Mouse (Mus musculus) heart, embryonic 10.5 days (tissue): ENCODE results near the gene Serpina1e. TPM values are rescaled to one million over a fixed set of nuclear protein-coding genes. Genes with fewer than 3 reads are reported as not detected.

Source experiments
- DNase-seq: peaks from one replicate; pipeline ENCODE4 v3.0.0-alpha.2; 2017; ENCODE audit warnings: low spot score
- H3K27ac ChIP-seq: fragments of 300-500 bp; sonication (generic); 2 replicates; pipeline ENCODE4 v1.5.1; 2016; ENCODE audit warnings: mild to moderate bottlenecking
- H3K27me3 ChIP-seq: fragments of 300-500 bp; sonication (generic); 2 replicates; pipeline ENCODE4 v1.6.1; 2016; ENCODE audit warnings: mild to moderate bottlenecking; ENCODE audit not compliant: poor library complexity, insufficient read depth, severe bottlenecking
- H3K36me3 ChIP-seq: fragments of 300-500 bp; sonication (generic); 2 replicates; pipeline ENCODE4 v1.6.1; 2016; ENCODE audit warnings: mild to moderate bottlenecking, moderate library complexity
- H3K4me1 ChIP-seq: fragments of 300-500 bp; sonication (generic); 2 replicates; pipeline ENCODE4 v1.6.1; 2016; ENCODE audit warnings: mild to moderate bottlenecking
- H3K4me3 ChIP-seq: fragments of 300-500 bp; sonication (generic); 2 replicates; pipeline ENCODE4 v1.5.1; 2016; ENCODE audit warnings: mild to moderate bottlenecking, moderate library complexity
- H3K9me3 ChIP-seq: fragments of 300-500 bp; sonication (generic); 2 replicates; pipeline ENCODE4 v1.6.1; 2016; ENCODE audit warnings: mild to moderate bottlenecking, moderate library complexity
- WGBS: fragments of 180-500 bp; shearing (Covaris S2); methylation state at CpG from one replicate; pipeline ENCODE4 v1.1.7; 2016; 5-methylcytosine and 5-hydroxymethylcytosine counted together
- polyA plus RNA-seq: library from polyadenylated mRNA; unstranded; fragments of >200 nt; fragmentation: Nextera tagmentation; extraction: Ambion mirVana; gene quantifications from 2 replicates; pipeline ENCODE4 v1.2.1, GENCODE M21; 2016

The Serpina1e gene
- polyA plus RNA-seq, result 0.25 and 6.2 TPM in 2 replicates

DNA sequence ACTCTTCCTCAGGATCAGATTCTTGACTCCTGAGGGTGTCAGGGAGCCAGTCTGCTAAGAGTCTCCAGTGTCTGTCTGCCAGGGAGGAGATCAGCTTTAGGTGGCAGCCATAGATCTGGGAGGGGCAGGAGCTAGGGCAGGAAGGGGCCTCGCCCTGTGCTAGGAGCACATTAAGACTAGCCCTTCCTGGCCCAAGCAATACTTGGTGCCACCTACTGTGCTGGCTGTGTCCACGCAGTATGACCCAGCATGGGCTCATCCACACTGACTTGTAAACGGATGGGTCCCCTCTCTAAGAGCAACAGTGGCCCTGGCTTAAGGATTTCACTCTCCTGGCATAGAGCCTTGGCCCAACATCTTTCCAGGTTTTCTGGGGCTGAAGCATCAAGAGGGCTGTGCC, at the start of gene Serpina1e:
Gene Serpina1e (minus strand): TSS at position 178 of the 400 bp plus-strand sequence.
- Histone ChIP-seq H3K36me3 (no peaks in the 10 kb centered on the region), H3K27ac (no peak within 1 kb of the TSS), H3K4me1 (no peaks in the 10 kb centered on the region), H3K9me3 (0 out of 2 replicates have a peak, but pooled peaks cover 8% of the 10 kb centered on the region), H3K4me3 (no peak within 1 kb of the TSS), H3K27me3 (no peaks in the 10 kb centered on the region)
- 68% methylated on average over 3 of the region's 3 CpGs for WGBS
- DNase-seq, result no peak

DNA sequence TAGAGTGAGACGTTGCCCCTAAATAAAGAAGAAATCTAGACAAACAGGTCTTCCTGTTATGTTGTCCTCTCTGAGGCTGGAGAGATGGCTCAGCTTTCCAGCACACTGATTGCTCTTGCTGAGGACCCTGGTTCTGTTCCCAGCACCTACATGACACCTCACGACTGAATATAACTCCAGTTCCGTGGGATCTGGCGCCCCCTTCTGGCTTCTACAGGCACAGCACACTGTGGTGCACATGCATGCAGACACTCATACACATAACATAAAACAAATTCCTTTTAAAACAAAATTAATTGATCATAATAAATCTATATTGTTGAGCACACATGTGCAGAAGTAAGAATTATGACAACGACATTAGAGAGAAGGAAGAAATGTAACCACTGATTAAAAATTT, 45.9 kb upstream of the Serpina1e start:
- WGBS, result 76% methylated on average over 5 of the region's 5 CpGs
- no peaks in the 10 kb centered on the region for H3K4me1 ChIP-seq
- DNase-seq, result no peak
- H3K27ac ChIP-seq, result no peak overlapping the region
- H3K36me3 ChIP-seq, result no peaks in the 10 kb centered on the region
- H3K9me3 ChIP-seq, result no peaks in the 10 kb centered on the region; the same call in 1 of the 2 replicates
- H3K27me3 ChIP-seq, result no peaks in the 10 kb centered on the region; the same call in 1 of the 2 replicates
- no peak overlapping the region for H3K4me3 ChIP-seq

DNA sequence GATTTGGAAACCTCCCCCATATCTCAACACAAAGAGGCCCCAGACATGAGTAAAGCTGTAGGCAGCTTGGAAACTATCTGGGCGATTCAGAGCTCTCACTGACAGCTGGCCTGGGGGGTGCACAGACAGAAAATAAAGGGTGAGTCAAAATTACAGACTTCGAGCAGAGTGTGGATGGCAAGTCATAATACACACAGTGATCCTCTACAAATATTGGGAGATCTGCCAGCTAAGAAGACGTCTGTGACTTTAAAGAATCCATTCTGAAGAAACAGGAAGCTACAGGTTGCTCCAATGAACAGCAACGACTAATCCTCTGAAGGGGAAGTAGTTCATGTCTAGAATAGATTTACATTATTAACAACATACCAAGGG, 44.5 kb upstream of the Serpina1e start:
- H3K9me3 ChIP-seq, result no peaks in the 10 kb centered on the region; the same call in 1 of the 2 replicates
- H3K4me1 ChIP-seq, result no peaks in the 10 kb centered on the region
- no peaks in the 10 kb centered on the region; the same call in 1 of the 2 replicates for H3K27me3 ChIP-seq
- 49% methylated on average over 4 of the region's 4 CpGs for WGBS
- H3K36me3 ChIP-seq, result no peaks in the 10 kb centered on the region
- no peak for DNase-seq
- H3K4me3 ChIP-seq, result no peak overlapping the region
- no peak overlapping the region for H3K27ac ChIP-seq

DNA sequence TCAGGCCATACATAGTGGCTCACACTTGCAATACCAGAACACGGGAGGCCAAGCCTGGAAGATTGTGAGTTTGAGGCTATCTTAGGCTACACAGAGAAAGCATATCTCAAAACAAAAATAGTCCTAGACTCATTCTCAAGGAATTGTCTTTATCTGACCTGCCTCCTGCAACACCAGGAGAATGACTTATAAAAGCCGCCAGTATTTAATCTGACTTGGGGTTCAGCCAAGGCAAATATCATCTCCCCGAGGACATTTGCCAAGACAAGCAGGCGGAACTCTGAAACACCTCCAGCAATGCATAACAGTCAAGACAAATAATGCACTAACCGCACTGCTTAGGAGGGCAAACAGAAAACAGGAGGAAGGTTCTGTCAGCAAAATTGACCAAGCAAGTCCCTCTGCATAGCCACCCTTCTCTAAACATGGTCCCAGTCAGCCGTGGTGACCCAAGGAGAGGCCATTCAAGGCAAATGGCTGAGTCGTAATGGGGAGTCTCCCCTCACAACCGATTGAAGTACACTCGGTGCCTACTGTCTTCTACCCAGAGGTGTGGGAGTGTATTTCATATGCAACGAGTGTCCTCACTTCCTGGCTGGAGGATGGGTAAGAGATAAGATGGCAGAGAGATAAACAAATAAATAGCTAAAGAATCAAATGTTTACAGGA, 43.9 kb upstream of the Serpina1e start:
- Histone ChIP-seq H3K27ac (no peak overlapping the region), H3K36me3 (no peaks in the 10 kb centered on the region), H3K4me3 (no peak overlapping the region), H3K4me1 (no peaks in the 10 kb centered on the region), H3K27me3 (no peaks in the 10 kb centered on the region), H3K9me3 (no peaks in the 10 kb centered on the region; the same call in 1 of the 2 replicates)
- no peak for DNase-seq
- 56% methylated on average over 10 of the region's 10 CpGs for WGBS

DNA sequence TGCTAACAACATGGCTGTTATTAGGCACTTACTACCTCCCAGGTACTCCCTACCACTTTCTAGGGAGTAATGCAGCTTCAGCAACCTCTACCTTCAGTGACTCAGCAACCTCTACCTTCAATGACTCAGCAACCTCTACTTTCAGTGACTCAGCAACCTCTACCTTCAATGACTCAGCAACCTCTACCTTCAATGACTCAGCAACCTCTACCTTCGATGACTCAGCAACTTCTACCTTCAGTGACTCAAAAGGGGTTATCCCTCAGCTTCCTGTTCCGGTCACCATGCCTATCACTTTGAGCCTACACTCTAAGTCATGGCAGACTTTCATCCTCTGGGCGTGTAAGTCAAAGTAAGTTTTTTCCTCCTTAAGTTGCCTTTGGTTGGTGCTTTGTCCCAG, 41.8 kb upstream of the Serpina1e start:
- Histone ChIP-seq H3K4me3 (no peak overlapping the region), H3K27ac (no peak overlapping the region), H3K36me3 (no peaks in the 10 kb centered on the region), H3K4me1 (no peaks in the 10 kb centered on the region), H3K27me3 (peaks cover 10% of the 10 kb centered on the region; the same call in 1 of the 2 replicates), H3K9me3 (no peaks in the 10 kb centered on the region; the same call in 1 of the 2 replicates)
- 86% methylated on average over 3 of the region's 3 CpGs for WGBS
- DNase-seq, result no peak

- peaks cover 10% of the 10 kb centered on the region; the same call in 1 of the 2 replicates for H3K27me3 ChIP-seq
- H3K4me1 ChIP-seq, result no peaks in the 10 kb centered on the region
- 90% methylated on average over 8 of the region's 8 CpGs for WGBS
- H3K9me3 ChIP-seq, result no peaks in the 10 kb centered on the region; the same call in 1 of the 2 replicates
- DNase-seq, result no peak
- H3K36me3 ChIP-seq, result no peaks in the 10 kb centered on the region
- H3K4me3 ChIP-seq, result no peak overlapping the region
- H3K27ac ChIP-seq, result no peak overlapping the region
These were observed 40.8 kb upstream of the Serpina1e start for GRCm38 (mm10) chr12:103999611-104000010.

DNA sequence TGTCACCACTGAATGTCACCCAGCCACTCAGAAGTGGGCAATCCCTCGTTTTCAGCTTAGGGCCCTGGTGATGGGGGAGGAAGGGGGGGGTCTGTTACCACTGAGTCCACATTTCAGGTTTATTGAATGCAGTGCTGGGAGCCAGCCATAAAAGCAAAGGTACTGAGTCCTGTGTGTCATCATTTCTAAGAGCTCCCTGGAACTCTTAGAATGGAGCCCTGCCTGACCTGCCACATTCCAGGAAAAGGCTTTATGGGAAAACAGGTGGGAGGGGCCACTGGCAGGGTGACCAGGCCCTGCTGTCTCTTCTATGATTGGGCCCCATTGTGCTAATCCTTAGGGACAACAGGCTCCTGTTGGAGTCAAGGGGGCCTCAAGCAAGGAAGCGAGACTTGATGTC, 37.7 kb upstream of the Serpina1e start:
- Histone ChIP-seq H3K9me3 (no peaks in the 10 kb centered on the region), H3K27me3 (peaks cover 19% of the 10 kb centered on the region; the same call in 1 of the 2 replicates), H3K4me1 (no peaks in the 10 kb centered on the region), H3K36me3 (no peaks in the 10 kb centered on the region), H3K4me3 (no peak overlapping the region), H3K27ac (no peak overlapping the region)
- 58% methylated on average over 2 of the region's 2 CpGs for WGBS
- no peak for DNase-seq

DNA sequence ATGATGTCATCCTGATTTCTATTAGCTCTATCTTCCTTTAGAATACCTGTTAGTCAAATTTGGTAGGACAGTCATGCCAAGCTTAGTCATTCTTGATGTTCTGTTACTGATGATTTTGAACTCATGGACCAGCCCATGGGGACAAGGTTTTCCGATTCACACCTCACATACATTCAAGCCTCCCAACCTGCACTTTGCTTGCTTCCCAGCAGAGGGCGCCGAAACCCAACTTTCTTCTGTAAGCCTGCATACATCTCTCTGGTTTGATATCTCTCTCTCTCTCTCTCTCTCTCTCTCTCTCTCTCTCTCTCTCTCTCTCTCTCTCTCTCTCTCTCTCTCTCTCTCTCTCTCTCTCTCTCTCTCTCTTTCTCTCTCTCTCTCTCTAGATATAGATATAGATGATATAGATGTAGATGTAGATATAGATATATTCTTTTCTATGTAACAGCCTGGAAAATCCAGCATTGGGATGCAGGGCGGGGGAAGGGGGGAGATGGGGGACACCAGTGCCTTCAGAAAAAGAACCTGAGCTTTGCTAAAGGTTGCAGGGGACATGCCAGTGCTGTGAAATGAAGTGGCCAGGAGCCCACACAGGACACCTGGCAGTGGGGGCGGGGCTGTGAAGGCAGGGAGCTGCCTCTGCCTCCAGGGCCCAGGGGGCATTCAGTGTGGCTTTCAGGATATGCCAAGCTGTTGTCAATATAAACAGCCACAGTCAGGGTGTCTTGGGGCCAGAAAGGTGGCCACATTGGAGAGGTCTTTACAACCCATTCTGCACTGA, 36.7 kb upstream of the Serpina1e start:
- Histone ChIP-seq H3K4me1 (no peaks in the 10 kb centered on the region), H3K4me3 (no peak overlapping the region), H3K36me3 (no peaks in the 10 kb centered on the region), H3K27me3 (peaks cover 19% of the 10 kb centered on the region; the same call in 1 of the 2 replicates), H3K9me3 (no peaks in the 10 kb centered on the region), H3K27ac (no peak overlapping the region)
- WGBS, result 45% methylated on average over 5 of the region's 5 CpGs
- no peak for DNase-seq

DNA sequence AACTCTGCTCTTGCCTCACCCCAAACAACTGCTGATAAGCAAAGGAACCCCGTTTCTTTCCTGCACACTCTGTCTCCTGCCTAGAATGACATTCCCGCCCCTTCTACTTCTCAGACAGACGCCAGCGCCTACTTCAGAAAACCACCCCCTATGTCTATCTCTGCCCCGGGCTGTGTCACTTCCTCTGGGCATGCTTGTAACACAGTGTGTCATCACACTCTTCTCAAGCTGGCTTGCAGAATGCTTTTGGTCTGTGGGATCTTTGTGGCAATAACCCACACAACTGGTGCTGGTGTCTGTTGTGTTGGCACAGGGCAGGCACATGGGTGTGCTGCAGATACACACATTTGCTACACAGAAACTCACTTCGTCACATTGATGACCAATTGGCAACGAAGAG, 34.2 kb upstream of the Serpina1e start:
- Histone ChIP-seq H3K9me3 (no peaks in the 10 kb centered on the region), H3K4me1 (no peaks in the 10 kb centered on the region), H3K27ac (no peak overlapping the region), H3K36me3 (no peaks in the 10 kb centered on the region), H3K27me3 (peaks cover 27% of the 10 kb centered on the region; the same call in 1 of the 2 replicates), H3K4me3 (no peak overlapping the region)
- DNase-seq, result no peak
- 54% methylated on average over 7 of the region's 7 CpGs for WGBS

- 83% methylated on average over 6 of the region's 6 CpGs for WGBS
- H3K9me3 ChIP-seq, result no peaks in the 10 kb centered on the region
- no peaks in the 10 kb centered on the region for H3K4me1 ChIP-seq
- H3K27me3 ChIP-seq, result peaks cover 17% of the 10 kb centered on the region; the same call in 1 of the 2 replicates
- H3K4me3 ChIP-seq, result no peak within 1 kb of the TSS
- DNase-seq, result no peak
- no peaks in the 10 kb centered on the region for H3K36me3 ChIP-seq
- no peak within 1 kb of the TSS for H3K27ac ChIP-seq
These were observed 31.1 kb upstream of the Serpina1e start, which contains the start of gene Serpina11 for GRCm38 (mm10) chr12:103989857-103990256. Gene Serpina11, minus strand, starts transcription at chr12:103989957.

GRCm38 (mm10) chr12:103989514-103989767, 30.7 kb upstream of the Serpina1e start:
- H3K9me3 ChIP-seq, result no peaks in the 10 kb centered on the region
- H3K4me1 ChIP-seq, result no peaks in the 10 kb centered on the region
- H3K27ac ChIP-seq, result no peak overlapping the region
- 62% methylated on average over 2 of the region's 2 CpGs for WGBS
- peaks cover 15% of the 10 kb centered on the region; the same call in 1 of the 2 replicates for H3K27me3 ChIP-seq
- no peak overlapping the region for H3K4me3 ChIP-seq
- no peak for DNase-seq
- no peaks in the 10 kb centered on the region for H3K36me3 ChIP-seq

- Histone ChIP-seq H3K36me3 (no peaks in the 10 kb centered on the region), H3K4me1 (no peaks in the 10 kb centered on the region), H3K9me3 (no peaks in the 10 kb centered on the region), H3K27ac (no peak overlapping the region), H3K4me3 (no peak overlapping the region), H3K27me3 (peaks cover 13% of the 10 kb centered on the region; the same call in 1 of the 2 replicates)
- DNase-seq, result no peak
- 57% methylated on average over 14 of the region's 14 CpGs for WGBS
These were observed 30.2 kb upstream of the Serpina1e start for GRCm38 (mm10) chr12:103988754-103989513.

- no peak for DNase-seq
- 69% methylated on average over 5 of the region's 5 CpGs for whole genome bisulfite sequencing
- Histone ChIP-seq H3K4me1 (no peaks in the 10 kb centered on the region), H3K4me3 (no peak overlapping the region), H3K27me3 (peaks cover 8% of the 10 kb centered on the region; the same call in 1 of the 2 replicates), H3K27ac (no peak overlapping the region), H3K9me3 (no peaks in the 10 kb centered on the region), H3K36me3 (no peaks in the 10 kb centered on the region)
These were observed 27.1 kb upstream of the Serpina1e start for GRCm38 (mm10) chr12:103985868-103986267.
